Mouse (Mus musculus) hindbrain, embryonic 14.5 days (tissue): Measurements from ENCODE around the gene H2afv. TPM values are rescaled to one million over a fixed set of nuclear protein-coding genes. Genes with fewer than 3 reads are reported as not detected.

Source experiments
- ATAC-seq: fragments of 200-750 bp; cut with Nextera tagmentation; 2 replicates; pipeline ENCODE4 v1.8.0; 2017; ENCODE audit warnings: moderate number of reproducible peaks, mild to moderate bottlenecking, moderate TSS enrichment, moderate library complexity; ENCODE audit not compliant: low FRiP score
- DNase-seq: peaks from one replicate; pipeline ENCODE4 v3.0.0-alpha.2; 2015; ENCODE audit warnings: low spot score
- H3K27ac ChIP-seq: fragments of 300-500 bp; sonication (generic); 2 replicates; pipeline ENCODE4 v1.5.1; 2014; ENCODE audit warnings: mild to moderate bottlenecking, moderate library complexity
- H3K27me3 ChIP-seq: fragments of 300-500 bp; sonication (generic); 2 replicates; pipeline ENCODE4 v1.6.1; 2014; ENCODE audit warnings: mild to moderate bottlenecking, low read length, mixed read lengths; ENCODE audit not compliant: control insufficient read depth, insufficient read depth
- H3K36me3 ChIP-seq: fragments of 300-500 bp; sonication (generic); replicated peaks from 2 replicates; pipeline ENCODE4 v1.6.1; 2014; ENCODE audit not compliant: control insufficient read depth, insufficient read depth
- H3K4me1 ChIP-seq: fragments of 300-500 bp; sonication (generic); replicated peaks from 2 replicates; pipeline ENCODE4 v1.6.1; 2014; ENCODE audit warnings: antibody characterized with exemption, low read length, mixed read lengths; ENCODE audit not compliant: control insufficient read depth, insufficient read depth
- H3K4me2 ChIP-seq: fragments of 300-500 bp; sonication (generic); replicated peaks from 2 replicates; pipeline ENCODE4 v1.6.1; 2014; ENCODE audit warnings: mild to moderate bottlenecking, moderate library complexity
- H3K4me3 ChIP-seq: fragments of 300-500 bp; sonication (generic); replicated peaks from 2 replicates; pipeline ENCODE4 v1.5.1; 2014; ENCODE audit warnings: mild to moderate bottlenecking, low read length
- H3K9ac ChIP-seq: fragments of 300-500 bp; sonication (generic); 2 replicates; pipeline ENCODE4 v1.6.1; 2014
- H3K9me3 ChIP-seq: fragments of 300-500 bp; sonication (generic); 2 replicates; pipeline ENCODE4 v1.6.1; 2016; ENCODE audit warnings: low read length; ENCODE audit not compliant: control insufficient read depth
- WGBS: fragments of 180-500 bp; shearing (Covaris S2); extraction: QIAGEN DNeasy Blood & Tissue Kit; methylation state at CpG from one replicate; pipeline ENCODE4 v1.1.7; 2014; 5-methylcytosine and 5-hydroxymethylcytosine counted together
- polyA plus RNA-seq: library from polyadenylated mRNA; unstranded; fragments of >200 nt; fragmentation: Nextera tagmentation; extraction: Ambion mirVana; gene quantifications from 2 replicates; pipeline ENCODE4 v1.2.1, GENCODE M21; 2014

The H2afv gene
- polyA plus RNA-seq, 1 experiment from 2014 or later: 249 TPM

DNA sequence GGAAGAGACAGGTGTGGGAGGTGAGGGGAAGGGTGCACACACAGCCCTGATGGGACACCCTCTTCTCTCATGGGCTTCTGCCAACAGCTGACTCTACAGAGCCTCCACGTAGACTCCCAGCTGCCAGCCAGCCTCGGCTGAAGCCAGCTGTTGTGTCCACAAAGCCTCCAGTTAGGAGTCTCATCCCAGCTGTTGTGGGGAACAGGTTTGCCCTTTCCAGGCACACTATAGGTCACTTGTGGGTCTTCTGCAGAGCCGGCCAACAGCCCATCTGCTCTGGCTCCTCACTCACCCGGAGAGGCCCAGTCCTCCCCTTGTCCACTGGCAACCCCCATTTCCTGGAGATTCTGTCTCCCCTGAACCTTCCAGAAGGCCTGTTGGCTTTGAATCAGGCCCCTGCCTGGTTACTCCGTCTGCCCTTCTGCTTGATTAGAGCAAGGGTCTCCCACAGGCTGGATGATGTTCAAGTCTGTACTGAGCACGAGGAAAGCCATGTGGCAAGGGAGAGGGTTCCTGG is 37.5 kb upstream of the H2afv start:
- 76% methylated on average over 6 of the region's 6 CpGs for WGBS
- Histone ChIP-seq H3K27ac (no peak overlapping the region), H3K36me3 (no peaks in the 10 kb centered on the region), H3K4me3 (no peak overlapping the region), H3K9ac (no peak overlapping the region), H3K4me1 (no peaks in the 10 kb centered on the region), H3K27me3 (no peaks in the 10 kb centered on the region), H3K9me3 (no peaks in the 10 kb centered on the region), H3K4me2 (no peak overlapping the region)
- ATAC-seq (no peak), DNase-seq (no peak)

DNA sequence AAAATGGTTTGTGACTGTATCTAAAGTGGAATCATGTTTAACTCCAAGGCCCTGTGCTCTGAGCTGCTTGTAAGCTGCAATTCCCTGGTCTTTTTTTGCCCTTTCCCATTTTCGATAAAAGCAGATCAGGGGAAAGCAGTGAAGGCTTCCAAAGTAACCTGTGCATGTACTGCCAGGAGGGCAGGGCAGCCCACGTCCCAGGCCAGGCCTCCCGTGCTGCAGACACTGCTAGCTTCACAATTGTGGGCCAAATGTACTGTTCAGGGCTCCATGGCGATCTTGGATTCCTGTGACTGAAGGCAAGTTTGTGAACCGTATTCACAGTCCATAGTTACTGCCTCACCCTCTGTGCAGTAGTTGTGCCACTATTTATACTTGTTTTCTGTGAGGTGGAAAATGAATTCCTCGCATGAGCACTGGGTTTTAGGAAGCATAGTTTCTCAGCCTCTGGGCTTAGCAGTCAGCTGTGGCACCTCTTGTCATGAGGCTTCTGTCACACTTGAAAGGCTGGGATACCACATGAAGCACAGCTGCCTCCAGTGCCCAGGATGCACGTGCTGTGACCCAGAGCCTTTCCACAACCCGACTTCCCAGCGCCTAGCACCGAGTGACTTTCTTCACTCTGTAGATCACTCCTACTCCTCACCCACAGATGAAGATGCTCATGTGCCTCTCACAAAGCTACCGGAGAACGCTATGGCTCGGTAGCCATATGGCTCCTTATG is 36.6 kb upstream of the H2afv start:
- DNase-seq (no peak), ATAC-seq (no peak)
- no peaks in the 10 kb centered on the region for H3K9me3 ChIP-seq
- H3K4me2 ChIP-seq: no peak overlapping the region
- no peak overlapping the region for H3K9ac ChIP-seq
- H3K27me3 ChIP-seq: no peaks in the 10 kb centered on the region
- H3K4me3 ChIP-seq: no peak overlapping the region
- no peak overlapping the region for H3K27ac ChIP-seq
- no peaks in the 10 kb centered on the region for H3K36me3 ChIP-seq
- H3K4me1 ChIP-seq: no peaks in the 10 kb centered on the region
- WGBS: 83% methylated on average over 13 of the region's 13 CpGs

DNA sequence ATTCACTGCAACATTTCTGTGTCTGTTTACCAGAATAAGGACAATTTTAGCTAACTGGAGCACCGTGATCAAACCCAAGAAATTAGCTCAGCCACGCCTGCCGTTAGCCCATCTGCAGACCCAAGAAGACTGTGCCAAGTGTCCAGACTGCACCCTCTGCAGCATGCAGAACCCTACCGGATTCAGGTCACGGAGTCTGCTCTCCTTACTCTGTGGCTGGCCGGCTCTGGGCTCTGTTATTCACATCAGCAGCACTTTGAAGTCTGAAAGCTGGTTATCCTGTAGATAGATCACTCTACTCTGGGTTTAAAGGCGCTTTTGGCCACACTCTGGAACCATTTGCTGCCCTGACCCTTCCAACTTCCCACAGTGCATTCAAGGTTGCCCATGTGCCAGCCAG is 35.9 kb upstream of the H2afv start:
- no peaks in the 10 kb centered on the region for H3K4me1 ChIP-seq
- H3K27ac ChIP-seq: no peak overlapping the region
- no peaks in the 10 kb centered on the region for H3K36me3 ChIP-seq
- H3K4me2 ChIP-seq: no peak overlapping the region
- H3K27me3 ChIP-seq: no peaks in the 10 kb centered on the region
- WGBS: 69% methylated on average over 7 of the region's 7 CpGs
- no peak overlapping the region for H3K4me3 ChIP-seq
- H3K9ac ChIP-seq: no peak overlapping the region
- H3K9me3 ChIP-seq: no peaks in the 10 kb centered on the region
- no peak for ATAC-seq
- no peak for DNase-seq

DNA sequence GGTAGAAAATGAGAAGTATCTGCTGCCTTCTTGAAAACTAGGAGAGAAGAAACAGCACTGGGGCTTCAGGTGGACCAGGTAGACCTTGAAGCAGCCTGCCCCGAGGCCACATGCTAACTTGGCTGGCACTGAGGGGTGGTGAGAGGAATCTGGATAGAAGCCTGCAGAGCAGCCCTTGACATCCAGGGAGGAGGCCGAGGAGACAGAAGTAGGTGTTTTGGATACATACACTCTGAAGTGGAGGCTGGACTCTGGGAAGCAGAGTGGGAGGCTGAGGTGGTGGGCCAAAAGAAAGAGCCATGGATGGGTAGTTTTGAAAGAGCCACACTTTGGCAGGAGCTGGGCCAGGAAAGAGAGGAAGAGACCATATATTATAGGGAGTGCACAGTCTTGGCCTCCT is 35.0 kb upstream of the H2afv start:
- H3K4me2 ChIP-seq: no peak overlapping the region
- H3K4me3 ChIP-seq: no peak overlapping the region
- 91% methylated on average over 2 of the region's 2 CpGs for WGBS
- no peak overlapping the region for H3K9ac ChIP-seq
- ATAC-seq: no peak
- no peaks in the 10 kb centered on the region for H3K27me3 ChIP-seq
- DNase-seq: no peak
- H3K9me3 ChIP-seq: no peaks in the 10 kb centered on the region
- H3K4me1 ChIP-seq: peaks cover 4% of the 10 kb centered on the region; the same call in 1 of the 2 replicates
- no peaks in the 10 kb centered on the region; the same call in 1 of the 2 replicates for H3K36me3 ChIP-seq
- no peak overlapping the region for H3K27ac ChIP-seq

DNA sequence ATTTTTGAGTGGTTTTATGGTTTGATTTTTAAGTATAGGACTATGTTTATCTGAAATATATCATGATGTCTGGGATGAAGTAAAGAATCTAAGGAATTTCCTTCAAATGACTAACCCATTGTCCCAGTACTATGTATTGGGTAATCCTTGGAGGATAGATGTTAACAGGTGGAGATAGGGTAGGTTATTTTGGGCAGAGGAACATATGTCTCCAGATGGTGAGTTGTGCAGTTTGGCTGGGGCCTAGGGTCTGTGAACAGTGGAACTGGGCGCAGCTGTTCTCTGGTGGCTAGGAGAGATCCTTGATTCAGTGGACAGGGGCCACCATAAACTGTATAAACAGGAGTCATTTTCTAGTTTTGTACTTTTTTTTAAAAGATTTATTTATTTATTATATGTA is 33.1 kb upstream of the H2afv start:
- no peaks in the 10 kb centered on the region for H3K27me3 ChIP-seq
- no peak overlapping the region for H3K27ac ChIP-seq
- ATAC-seq (no peak), DNase-seq (no peak)
- peaks cover 20% of the 10 kb centered on the region for H3K4me1 ChIP-seq
- no peak overlapping the region for H3K4me2 ChIP-seq
- H3K4me3 ChIP-seq: no peak overlapping the region
- H3K36me3 ChIP-seq: peaks cover 9% of the 10 kb centered on the region; the same call in 1 of the 2 replicates
- H3K9ac ChIP-seq: no peak overlapping the region
- 96% methylated on average over 1 of the region's 1 CpGs for WGBS
- no peaks in the 10 kb centered on the region for H3K9me3 ChIP-seq

DNA sequence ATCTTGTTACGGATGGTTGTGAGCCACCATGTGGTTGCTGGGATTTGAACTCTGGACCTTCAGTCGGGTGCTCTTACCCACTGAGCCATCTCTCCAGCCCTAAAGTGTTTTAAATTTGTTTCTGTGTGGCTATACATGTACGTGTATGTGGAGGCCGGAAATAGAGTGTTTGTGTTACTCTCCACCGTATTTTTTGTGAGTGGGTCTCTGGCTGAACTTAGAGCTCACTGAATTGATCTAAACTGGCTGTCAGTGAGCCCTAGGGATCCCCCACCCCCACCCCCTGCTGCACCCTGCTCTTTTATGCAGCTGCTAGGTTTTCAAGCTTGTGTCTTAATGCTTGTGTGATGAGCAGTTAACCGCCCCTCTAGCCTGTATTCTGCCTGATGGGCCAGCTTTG is 32.6 kb upstream of the H2afv start:
- ATAC-seq (no peak), DNase-seq (no peak)
- Histone ChIP-seq H3K4me1 (peaks cover 24% of the 10 kb centered on the region), H3K27me3 (no peaks in the 10 kb centered on the region), H3K36me3 (peaks cover 9% of the 10 kb centered on the region; the same call in 1 of the 2 replicates), H3K4me2 (peak overlapping the region; percentile 99), H3K9ac (no peak overlapping the region), H3K27ac (no peak overlapping the region), H3K4me3 (no peak overlapping the region), H3K9me3 (no peaks in the 10 kb centered on the region)
- 81% methylated on average over 6 of the region's 6 CpGs for WGBS

DNA sequence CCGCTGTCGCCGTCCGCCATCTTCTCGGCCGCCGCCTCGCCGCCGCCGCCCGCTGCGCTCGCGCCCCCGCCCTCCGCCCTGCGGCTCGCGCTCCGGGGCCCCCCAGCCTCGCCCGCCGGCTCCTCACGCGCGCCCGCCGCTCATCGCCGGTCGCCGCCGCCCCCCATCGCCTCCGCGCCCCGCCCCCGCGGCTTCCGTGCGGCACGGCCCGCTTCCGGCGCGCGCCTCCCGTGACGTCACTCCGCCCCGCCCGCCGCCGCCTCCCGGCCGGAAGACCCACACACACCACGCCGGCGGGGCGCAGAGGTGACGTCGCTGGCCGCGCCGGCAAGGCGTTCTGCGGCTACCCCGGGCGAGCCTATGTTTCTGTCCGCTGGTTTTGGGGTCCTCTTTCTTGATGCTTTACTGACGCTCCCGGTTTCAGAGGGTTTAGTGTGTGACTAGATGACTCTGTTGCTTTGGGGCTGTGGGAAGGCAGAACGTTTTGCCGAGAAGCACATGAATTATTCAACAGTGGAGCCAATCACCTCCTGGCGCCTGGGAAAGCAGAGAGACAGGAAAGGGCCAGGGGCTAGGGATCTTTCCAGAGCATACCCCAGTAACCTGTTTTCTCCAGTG is 31.7 kb upstream of the H2afv start, which contains the start of gene Purb:
TSS of gene Purb (minus strand) at position 51 of the 618 bp plus-strand sequence.
- WGBS: 0% methylated on average over 40 of the region's 76 CpGs
- DNase-seq (peak; percentile 91), ATAC-seq (peak; percentile 95)
- Histone ChIP-seq H3K9me3 (no peaks in the 10 kb centered on the region), H3K27ac (peak within 1 kb of the TSS; percentile 98), H3K4me2 (peak within 1 kb of the TSS; percentile 99), H3K9ac (peak within 1 kb of the TSS; percentile 95), H3K36me3 (peaks cover 9% of the 10 kb centered on the region; the same call in 1 of the 2 replicates), H3K4me1 (peaks cover 32% of the 10 kb centered on the region), H3K4me3 (peak within 1 kb of the TSS; percentile 79), H3K27me3 (no peaks in the 10 kb centered on the region)

DNA sequence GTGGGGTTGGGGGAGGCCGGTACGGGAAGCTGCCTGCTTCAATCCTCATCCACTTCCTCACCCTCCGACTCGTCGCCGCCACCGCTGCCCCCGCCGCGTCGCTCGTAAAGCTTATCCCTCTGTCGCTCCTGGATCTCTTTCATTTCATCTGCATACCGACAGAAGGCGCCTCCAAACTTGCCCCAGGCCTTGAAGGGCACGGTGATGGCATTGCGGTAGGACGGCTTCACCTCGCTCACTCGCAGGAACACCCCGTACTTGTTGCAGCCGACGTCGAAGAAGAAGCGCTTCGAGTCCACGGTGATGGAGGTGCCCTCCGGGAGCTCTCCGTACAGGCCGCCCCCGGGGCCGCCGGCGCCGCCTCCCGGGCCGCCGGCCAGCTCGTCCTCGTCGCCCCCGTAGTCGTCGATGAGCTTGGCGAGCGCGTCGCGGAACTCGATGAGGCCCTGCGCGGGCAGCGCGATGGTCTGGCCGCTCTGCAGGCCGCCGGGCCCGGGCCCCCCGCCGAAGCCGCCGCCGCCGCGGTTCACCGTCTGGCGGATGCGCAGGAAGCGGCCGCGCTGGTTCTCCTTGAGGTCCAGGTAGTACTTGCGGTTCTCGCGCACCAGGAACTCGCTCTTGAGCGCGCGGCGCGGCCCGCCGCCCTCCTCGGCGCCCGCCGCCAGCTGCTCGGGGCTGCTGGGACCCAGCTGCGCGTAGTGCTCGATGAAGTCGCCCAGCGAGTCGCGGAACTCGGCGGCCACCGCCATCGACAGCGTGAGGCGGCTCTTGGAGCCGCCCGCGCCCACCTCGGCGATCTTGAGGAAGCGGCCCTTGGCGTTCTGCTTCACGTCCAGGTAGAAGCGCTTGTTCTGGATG is 30.9 kb upstream of the H2afv start:
- Histone ChIP-seq H3K4me3 (peak overlapping the region; percentile 79), H3K27ac (peak overlapping the region; percentile 98), H3K27me3 (no peaks in the 10 kb centered on the region), H3K4me1 (peaks cover 41% of the 10 kb centered on the region), H3K4me2 (peak overlapping the region; percentile 99), H3K9ac (peak overlapping the region; percentile 95), H3K9me3 (no peaks in the 10 kb centered on the region), H3K36me3 (peaks cover 13% of the 10 kb centered on the region; the same call in 1 of the 2 replicates)
- ATAC-seq (peak; percentile 24), DNase-seq (peak; percentile 47)
- under 1% methylated on average over 109 of the region's 109 CpGs for WGBS

DNA sequence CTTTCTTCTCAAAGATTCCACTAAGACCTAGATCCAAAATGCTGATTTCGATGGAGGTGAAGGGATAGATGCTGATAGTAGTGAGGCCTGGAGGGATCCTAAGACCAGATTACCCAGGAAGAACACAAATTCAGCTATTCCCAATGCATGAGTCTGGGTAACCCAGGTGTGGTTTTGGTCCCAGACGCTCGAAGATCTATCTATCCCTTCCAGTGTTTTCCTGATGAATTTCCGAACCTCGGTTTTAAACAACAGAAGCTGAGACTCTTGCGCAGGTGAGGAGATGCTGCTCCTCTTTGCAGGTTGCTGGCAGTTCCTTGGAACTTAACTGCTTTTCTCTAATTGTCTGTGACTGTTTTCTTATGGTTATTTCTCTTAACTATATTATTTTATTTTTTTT is 30.1 kb upstream of the H2afv start:
- peak overlapping the region; percentile 95 for H3K9ac ChIP-seq
- WGBS: 39% methylated on average over 6 of the region's 6 CpGs
- H3K27ac ChIP-seq: peak overlapping the region; percentile 98
- no peaks in the 10 kb centered on the region for H3K27me3 ChIP-seq
- H3K9me3 ChIP-seq: no peaks in the 10 kb centered on the region
- peaks cover 13% of the 10 kb centered on the region; the same call in 1 of the 2 replicates for H3K36me3 ChIP-seq
- no peak for DNase-seq
- H3K4me2 ChIP-seq: peak overlapping the region; percentile 99
- no peak for ATAC-seq
- H3K4me1 ChIP-seq: peaks cover 46% of the 10 kb centered on the region
- peak overlapping the region; percentile 79 for H3K4me3 ChIP-seq
